Mouse (Mus musculus) right cerebral cortex, postnatal 25 days (tissue): ENCODE data around the gene Arhgap30.
A peak's percentile ranks its signal among the peaks of the same experiment; 100 is the strongest.

Experiments
- DNase-seq: peaks from one replicate; pipeline ENCODE4 v3.0.0; 2022

The Arhgap30 gene

DNA sequence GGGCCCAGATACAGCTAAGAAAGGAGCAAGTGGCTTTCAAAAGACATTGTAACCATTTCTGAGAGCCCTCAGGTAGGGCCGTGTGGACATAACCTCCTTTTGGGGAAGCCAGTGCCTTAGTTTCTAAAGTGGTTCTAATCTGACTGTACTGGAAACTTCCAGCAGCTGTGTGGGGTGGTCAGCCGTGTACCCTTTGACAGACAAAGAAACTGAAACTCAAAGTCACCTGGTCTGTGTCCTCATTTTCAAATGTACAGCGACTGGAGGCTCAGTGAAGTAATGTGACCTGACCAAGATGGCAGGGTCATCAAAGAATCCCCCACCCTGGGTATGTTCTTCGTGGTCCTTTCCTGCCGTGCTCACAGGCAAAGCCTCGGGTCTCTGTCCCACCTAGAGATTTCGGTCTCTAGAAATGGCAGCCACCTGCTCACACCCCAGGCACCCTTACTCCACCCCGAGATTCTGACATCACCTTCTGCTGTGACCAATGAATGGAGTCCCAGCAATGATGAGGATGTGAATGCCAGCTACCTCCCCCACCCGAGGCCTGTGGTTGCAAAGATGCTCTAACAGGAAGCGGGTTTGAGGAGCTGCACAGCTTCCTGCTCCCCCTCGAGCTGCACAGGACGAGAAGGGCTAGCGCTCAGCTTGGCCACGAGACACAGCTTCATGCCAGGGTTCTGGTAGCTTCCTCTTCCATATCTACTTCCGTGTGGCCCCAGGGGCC, at the start of gene Arhgap30:
Gene Arhgap30 (plus strand): TSS at position 579 of the 727 bp plus-strand sequence.
- peak; percentile 14 for DNase-seq

DNA sequence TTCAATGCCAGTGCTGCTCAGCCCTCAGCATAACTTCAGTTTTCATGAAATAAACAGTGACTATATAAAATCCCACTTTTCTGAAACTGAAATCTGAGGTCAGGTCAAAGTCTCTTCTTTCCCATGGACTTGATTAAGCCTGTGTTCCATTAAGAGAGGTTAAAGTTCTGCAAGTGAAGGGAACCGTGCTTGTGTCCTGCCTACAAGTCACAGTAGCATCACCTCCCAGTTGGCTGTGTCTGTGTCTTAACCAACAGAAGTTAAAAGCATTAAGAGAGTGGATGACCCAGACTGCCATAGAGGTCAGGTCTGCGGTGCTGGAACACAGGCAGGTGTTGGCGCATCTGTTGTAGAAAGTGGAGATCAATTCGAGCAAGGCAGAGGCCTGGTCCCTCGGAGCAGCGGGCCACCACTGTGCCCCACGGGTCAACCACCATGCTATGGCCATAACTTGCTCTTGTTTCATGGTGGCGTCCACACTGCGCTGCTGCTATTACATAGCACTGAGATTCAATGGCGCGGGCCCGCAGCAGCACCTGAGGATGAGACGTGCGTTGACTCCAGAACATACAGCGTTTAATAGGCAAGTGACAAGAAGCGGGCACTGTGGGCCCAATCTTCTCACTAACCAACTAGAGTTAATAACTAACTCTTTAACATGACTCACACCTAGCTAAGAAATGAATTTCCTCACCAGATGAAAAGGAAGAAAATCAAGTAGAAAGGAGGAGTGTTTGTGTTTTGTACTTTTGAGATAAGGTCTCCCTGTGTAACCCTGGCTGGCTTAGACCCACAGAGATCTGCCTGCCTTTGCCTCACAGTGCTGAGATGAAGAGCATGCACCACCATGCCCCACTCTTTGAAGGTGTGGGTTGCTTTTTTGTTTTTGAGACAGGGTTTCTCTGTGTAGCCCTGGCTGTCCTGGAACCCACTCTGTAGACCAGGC, 46.2 kb upstream of the Arhgap30 start:
- DNase-seq, result no peak

DNA sequence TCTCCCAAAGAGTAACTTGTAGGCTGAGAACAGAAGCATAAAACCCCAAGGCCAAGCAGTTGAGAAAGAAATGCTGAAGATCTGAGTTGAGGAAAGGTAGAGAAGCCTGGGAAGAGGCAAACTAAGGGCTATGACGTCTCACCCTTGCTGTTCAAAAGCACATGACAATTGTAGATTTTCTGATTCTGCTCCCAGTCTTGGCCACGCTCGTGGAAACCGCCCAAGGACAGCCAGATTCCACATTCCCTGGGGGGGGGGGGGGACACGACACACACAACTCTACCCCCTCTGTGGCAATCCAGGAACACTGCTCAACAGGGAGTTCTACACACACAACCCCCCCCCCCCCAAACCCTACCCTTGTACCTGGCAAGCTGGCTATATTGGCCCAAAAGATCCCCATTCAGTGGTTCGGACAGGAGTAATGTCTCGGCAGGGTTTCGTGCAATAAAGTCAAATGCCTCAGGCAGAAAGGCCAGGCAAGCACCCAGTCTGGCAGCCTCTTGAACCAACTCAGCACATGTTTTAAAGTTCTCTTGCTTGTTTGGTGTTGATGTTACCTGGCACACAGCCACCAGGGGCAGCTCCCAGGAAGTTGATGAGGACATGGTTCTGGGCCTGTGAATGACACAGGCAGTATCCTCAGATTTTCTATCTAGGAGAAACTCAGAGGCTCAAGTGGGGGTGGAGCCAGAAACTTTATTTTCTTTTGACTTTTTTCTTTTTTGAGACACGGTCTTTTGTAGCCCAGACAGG, 44.7 kb upstream of the Arhgap30 start:
- DNase-seq, result no peak

DNA sequence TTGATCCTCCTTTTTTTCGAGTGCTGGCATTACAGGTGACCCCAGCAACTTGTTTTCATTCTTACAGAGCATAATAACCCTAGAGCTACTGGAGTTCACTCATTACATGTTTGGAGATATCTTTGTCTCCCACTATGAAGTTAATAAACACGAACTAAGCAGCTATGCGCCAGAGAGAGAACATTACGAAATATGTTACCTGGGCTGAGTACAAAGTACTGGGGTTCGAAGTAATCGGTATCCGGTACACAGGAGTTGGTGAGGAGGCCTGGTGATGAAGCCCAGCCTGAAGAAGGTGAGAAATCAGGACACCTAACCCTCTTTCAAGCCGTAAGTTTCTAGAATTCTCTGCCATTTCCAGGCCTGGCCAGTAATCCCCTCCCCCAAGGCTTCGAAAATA, 44.0 kb upstream of the Arhgap30 start:
- DNase-seq, result no peak

DNA sequence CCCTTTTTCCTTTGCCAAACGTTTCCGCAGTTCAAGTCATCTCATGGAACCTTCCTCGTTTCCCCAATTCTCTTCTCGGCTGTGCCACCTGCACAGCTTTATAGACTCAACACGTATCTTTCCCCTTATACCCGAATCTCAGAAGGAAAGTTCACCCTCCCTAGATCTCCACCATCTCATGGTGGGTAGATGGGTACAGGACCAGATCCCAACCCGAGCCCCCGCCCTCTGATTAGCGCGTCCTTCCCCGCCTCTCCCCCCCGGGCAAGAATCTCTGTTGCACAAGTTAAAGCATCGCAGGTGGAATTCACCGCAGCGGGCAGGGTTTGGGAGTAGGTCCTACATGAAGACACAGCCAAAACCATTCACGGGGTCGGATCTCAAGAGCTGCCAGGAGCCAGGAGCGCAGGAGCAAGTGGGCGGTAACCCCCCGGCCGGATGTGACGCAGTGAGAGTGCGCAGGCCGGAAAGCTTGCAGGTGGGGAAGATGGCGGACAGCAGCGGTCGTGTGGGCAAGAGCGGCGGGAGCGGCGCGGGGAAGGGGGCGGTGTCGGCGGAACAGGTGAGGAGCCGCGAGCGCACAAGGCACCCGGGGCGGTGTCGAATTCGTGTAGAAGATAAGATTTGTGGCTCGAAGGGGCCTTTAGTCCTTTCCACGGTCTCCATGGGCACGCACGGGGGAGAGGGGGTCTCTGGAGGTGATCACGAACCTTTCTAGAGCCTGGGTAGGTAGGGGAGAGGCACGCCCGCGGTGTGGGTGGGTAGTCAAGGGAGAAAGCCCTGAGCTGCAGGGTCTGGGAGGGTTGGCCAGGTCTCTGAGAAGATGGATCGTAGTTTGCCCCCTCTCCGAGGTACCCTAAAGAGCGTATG, 43.3 kb upstream of the Arhgap30 start, which contains the start of the genes Nit1 and Pfdn2:
Gene Nit1 (minus strand): TSS at position 422 of the 870 bp plus-strand sequence.
Gene Pfdn2 (plus strand): TSS at position 446 of the 870 bp plus-strand sequence.
- DNase-seq, result peak; percentile 92

DNA sequence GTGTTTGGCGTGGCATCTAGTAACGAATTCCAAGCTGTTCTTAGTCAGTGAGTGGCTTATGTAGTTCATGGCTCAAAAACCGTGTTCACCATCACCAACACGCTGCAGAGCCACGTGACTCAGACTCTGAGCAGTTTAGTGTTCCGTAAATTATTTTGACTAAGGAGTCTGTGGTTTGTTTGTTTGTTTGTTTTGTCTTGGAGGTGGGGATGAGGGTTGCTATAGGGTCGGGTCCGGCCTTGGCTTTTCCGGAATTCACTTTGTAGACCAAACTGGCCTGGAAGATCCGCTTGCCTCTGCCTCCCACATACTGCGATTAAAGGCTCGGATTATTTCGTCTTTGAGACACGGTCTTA, 42.7 kb upstream of the Arhgap30 start:
- no peak for DNase-seq

DNA sequence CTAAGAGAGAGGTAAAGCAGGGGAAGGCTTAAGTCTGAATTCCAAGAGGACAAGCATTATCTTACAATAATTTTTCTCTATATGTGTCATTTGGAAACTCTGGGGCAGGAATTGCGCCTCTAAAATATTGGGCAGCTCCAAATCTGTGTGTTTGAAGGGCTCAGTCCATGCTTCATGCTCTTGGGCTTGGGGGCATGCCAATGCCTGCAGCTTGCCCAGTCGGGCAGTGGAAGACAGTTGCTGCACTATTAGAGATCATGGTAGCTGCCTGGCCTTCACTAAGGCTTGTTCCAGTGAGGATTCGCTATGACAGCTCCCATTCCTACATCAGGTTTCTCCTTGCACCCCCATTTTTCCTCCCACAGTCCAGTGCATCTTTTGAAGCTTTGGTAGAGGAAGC, 40.1 kb upstream of the Arhgap30 start:
- DNase-seq, result no peak

DNA sequence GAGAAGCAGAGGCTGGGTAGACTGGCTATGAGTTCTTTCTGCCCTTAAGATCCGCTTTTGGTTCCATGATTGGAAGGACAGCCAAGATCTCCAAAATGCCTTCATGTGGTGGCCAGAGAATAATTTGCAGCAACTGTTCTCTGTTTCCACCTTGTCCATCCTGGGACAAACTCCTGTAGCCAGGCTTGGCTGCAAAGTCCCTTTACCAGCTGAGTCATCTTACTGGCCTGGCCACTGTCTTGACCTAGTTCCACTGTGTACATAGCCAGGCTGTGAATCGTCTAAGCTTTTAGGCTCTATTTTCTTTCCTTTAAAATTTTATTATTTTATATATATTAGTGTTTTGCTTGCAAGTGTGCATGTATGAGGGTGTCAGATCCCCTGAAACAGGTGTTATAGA, 39.5 kb upstream of the Arhgap30 start:
- no peak for DNase-seq

DNA sequence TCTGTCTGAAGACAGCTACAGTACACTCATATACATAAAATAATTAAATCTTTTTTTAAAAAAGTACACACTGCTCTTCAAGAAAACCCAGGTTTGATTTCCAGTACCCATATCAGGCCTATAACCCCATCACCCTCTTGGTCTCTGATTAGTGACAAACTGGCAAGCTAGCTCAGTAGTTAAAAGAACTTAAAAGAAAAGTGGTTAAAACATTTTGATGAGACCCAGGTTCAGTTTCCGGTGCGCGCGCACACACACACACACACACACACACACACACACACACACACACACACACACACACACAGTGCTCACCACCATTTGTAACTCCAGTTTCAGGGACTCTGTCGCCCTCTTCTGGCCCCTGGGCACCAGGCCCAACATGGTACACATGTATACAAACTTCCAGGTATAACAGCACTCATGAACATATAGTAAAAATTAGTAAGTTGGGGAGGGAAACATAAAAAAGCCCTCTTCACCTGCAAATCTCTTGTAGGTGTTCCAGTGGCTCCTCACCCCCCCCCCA, 32.9 kb upstream of the Arhgap30 start:
- no peak for DNase-seq

DNA sequence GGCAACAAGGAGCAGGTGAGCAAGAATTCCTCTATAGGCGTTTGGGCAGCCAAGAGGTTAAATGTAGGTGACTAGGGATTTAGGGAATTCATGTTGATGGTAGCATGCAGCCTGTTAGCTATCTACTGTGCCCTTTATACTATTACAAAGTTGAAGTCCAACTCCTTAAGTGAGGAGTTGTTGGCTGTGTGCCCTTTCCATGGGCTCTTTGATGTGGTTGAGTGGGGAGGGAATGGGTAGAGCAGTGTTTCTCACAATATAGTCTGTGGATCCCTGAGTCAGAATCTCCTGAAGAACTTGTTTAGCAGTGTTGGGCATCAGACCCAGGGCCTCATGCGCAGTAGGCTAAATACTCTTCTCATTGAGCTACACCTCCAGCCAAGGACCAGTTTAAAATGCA, 31.9 kb upstream of the Arhgap30 start:
- no peak for DNase-seq

DNA sequence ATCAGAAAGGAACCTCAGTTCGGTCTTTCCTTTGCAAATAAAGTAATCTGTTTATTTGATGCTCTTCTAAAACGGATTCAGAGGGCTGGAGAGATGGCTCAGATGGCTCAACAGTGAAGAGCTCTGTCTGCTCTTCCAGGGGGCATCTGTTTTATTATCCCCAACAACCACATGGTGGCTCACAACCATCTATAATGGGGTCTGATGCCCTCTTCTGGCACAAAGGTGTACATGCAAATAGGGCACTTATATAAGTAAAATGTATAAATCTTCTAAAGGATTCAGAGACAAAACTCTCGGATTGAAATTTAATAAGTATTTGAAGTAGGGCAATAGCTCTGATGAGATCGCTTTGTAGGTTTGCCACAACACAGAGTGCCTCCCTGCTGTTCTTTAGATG, 30.3 kb upstream of the Arhgap30 start:
- no peak for DNase-seq

DNA sequence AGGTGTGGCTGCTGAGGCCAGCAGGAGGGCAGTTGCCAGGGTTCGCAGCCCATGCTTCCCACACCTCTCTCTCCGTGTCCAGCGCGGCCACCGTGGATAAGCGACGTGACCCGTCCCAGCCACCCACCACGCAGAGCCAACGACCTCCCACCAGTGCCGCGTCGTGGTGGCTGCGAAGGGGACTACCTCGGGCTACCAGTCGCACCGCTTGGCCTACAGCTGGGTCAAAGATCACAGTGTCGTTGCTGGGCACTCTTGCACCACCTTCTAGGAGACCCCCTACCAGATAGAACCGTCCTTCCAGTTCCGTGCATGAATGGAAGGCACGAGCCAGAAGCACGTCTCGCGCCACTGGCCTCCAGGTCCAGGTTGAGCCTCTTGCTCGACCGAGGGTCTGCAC, 28.5 kb upstream of the Arhgap30 start:
- DNase-seq, result peak; percentile 48

DNA sequence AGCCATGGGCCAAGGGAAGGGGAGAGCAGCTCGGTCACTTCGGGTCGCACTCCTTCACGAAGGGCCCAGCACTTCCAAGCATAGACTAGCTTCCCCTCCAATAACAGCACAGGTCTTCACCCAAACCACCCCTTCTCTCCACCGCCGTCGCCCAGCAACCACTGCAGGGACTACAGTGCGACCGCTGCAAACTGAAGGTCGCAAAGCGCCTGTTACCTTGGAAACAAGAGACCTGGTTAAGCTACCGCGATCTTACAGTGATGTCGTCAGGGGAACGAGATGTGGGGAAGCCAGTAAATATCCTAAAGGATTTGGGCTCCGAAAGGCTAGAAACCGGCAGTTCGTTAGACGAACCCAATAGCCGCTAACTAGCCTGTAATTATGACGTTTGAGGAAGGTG, 28.1 kb upstream of the Arhgap30 start, which contains the start of gene Klhdc9:
Gene Klhdc9 (minus strand): TSS at position 143 of the 400 bp plus-strand sequence.
- DNase-seq, result peak; percentile 86

DNA sequence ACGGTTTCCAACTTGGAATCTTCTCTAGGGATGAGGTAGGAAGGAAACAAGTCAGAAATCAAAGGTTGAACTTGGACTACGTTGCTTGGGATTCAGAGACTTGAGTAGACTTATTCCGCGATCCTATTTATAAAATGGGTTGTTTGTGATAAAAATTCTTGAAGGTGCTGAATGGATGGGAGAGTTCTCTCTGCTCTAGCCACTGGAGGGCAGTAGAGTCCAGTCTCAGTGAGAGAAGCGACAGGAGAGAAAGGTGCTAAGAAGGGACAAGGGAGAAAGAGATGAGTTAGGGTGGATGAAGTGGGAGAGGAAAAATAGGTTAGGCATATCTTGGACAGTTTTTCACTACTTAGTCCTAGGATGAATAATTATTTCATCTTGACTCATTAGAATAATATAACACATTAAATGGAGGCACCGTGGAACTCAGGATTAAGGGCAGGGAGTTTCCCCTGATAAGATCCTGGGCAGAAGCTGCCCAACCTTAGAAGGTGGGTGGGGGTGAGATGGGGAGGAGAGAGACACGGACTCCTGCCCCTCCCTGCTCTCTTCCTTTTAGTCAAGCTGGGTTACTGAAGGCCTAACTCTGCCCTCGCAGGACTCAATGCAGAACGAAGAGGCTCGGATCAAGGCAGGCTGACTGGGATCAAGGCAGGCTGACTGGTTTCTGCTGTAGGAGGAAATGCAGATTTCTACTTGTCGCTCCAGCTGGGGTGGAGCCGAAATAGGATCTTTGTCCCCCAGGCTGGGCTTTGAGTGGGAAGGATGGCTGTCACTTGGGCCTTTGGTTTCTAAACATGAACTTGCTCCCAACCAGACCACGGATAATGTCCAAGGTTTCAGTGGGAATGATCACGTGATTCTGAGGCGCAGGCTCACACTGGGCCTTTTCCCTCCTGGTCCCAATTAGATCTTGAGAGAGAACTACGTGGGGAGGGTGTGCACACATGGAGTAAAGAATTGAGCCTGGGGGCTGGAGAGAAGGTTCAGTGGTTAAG, 27.3 kb upstream of the Arhgap30 start:
- peak; percentile 59 for DNase-seq

DNA sequence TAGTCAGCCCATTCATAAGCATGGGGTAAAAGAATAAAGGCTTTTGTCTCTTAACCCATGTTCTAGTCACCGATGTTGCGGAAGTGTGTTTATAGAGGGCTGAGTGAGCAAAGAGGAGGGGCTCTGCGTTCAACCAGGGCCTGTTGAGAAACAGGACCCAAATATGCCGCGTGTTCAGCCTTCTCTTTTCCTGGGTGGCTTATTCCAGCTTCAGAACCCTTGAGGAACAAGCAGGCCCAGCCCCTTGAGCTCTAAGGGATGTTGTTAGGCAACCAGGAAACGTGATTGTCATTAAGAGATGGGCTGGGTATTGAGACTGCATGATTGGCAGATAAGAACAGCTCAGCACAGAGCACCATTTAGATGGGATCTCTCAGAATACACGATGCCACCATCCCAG, 22.8 kb upstream of the Arhgap30 start:
- DNase-seq, result no peak

DNA sequence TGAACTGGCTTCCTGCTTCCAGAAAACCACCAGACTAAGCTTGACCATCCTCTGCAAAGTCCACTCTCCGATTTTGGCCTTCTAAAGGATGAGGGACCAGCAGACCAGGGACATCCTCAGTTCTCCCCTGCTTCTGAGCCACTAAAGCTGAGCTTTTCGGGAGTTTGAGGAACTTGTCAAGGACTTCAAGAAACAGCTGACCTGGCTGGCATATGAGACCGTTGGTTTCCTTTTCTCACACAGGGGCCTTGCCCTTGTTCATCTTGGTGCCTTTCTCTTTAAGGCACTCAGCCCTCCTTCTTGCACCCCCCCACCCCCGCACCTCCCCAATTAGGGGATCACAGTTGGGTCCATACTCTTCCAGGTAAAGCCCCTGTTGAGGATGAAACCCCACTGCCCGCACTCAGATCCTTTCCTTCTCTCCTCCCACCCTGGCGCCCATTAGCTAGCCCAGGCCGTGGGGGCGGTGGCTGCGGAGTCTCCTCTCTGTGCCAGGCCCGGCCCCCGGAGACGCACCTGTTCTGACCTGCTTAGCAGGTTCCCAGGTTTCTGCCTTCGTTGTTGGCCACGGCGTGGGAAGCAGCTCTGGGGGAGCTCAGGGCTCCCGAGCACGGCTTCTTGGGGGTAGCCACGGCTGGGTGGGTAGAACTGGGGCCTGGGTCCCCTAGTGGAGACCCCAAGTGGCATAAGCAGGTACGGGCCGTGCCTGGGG, 18.8 kb upstream of the Arhgap30 start, which contains the start of gene Nectin4:
Gene Nectin4 (plus strand): TSS at position 255 of the 712 bp plus-strand sequence.
- no peak for DNase-seq

DNA sequence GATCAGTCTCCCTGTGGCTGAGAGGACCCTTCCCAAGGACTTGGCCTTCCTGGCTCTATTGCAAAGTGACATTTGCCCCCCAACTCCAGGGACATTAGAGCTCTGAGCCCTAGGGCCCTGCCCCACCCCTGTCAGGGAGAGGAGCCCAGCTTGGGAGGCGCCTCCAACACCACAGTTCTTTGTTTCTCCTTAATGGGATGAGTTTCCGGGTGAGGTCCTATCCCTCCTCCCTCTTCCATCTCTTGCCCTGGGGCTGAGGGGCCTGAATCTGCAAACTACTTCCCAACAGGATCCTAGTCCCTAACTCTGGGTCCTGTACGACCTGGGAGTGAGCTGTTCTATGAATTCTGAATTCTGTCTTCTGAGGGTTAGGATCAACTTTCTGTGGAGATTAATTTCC, 15.9 kb upstream of the Arhgap30 start:
- DNase-seq, result no peak

DNA sequence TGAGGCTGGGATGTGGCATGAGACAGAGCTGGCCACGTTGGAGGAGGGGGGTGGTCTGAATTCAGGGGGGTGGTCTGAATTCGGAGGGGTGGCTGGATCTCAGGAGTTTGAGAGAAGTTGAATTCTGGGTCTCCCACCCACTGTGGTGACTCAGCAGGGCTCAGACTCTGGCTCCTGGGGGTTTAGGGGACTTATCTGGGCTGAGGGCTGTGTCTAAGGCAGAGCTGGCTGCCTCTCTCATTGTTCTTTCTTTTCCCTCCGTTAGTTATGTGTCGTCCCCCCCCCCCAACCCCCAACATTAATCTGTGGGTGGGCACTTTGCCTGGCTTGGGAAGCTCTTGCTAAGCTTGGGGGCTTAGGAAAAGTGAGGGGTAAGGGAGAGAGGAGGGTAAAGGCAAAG, 14.8 kb upstream of the Arhgap30 start:
- no peak for DNase-seq

DNA sequence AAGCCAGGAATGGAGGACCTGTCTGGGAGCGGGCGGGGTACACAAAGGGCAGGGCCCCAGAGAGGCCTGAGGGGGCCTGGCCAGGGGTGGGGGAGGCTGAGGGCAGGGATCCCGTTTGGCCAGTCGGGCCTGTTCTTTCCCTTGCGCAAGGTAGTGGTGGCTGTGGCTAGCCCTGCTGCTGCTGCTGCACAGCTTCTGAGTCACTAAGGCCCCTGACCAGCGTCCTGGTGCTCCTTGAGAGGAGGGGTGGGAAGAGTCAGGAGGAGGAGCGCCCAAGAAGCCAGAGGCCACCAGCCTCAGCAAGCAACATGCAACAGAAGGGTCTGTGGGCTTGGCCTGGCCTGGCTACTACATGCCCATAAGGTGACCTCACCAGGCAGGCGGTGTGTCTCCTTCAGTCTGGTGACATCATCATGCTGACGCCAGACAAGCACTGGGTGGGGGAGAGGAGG, 13.1 kb upstream of the Arhgap30 start:
- no peak for DNase-seq

DNA sequence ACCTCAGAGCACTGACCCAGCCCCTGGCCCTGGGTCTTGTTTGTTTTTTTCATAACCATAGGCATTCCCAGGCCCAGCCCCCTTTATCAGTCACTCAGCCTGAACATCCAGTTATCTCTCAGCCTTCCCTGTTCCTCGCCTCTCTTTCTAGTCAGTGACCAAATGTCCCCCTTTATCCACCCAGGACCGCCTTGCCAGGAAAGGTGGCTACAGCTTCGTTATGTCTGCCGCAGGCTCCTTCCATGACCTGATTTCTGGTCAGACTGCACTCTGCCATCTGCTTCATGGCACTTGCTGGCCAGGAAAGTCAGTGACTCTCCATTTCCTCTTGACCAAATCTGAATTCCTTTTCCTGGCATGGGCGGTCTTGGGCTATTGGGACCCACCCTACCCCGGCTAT, 10.5 kb upstream of the Arhgap30 start:
- DNase-seq, result no peak
